8 mouse cellular contexts compared by ENCODE assay signal in the genomic region with DNA sequence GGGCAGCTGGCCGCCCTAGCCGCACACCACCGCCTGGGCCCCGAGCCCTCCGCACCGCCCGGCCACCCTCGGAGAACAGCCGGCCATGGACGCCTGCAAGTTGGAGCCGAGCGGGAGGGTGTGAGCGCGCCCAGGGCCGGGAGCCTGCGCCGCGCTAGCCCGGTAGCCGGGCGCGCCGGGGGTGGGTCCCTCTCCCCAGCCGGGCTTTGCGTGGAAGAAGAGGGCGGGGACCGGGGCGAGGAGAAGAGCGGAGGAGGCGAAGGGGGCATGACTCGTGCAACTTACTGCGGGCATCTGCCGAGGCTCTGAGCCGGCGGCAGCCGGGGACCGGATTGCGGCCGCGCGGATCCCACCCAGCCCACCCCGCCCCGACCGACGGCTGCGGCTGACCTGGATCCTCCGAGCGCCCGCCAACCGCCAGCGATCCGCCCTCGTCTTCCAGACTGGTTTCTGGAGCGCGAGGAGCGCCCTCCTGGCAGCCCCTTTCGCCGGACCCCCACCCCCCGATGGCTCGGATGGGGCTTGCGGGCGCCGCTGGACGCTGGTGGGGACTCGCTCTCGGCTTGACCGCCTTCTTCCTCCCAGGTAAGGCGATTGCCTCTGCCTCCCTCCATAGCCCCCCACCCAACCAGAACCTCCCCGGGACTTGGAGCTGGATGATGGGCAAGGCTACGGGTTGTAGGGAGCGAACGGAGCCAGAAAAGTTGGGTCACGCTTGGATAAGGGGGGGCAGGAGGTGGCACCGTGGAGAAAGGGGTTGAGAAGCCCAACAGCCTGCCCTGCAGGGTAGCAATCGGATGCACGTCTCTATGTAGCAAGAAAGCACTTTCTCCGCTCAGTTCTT. TPM values are rescaled to one million over a fixed set of nuclear protein-coding genes. Genes with fewer than 3 reads are reported as not detected.
DNase-seq lines count a peak whose midpoint lies in the region; ATAC-seq and TF ChIP-seq lines count a peak whose summit lies in the region.

No protein-coding gene starts in this region.

- no peak for TF ChIP-seq CTCF in layer of hippocampus, adult 2 months (conservative IDR thresholded peaks at IDR 0.05)

- peak overlapping the region; percentile 89 for H3K4me3 ChIP-seq in layer of hippocampus, adult 2 months
- peak overlapping the region; percentile 65 for H3K4me3 ChIP-seq in liver, embryonic 12.5 days
- peak overlapping the region; percentile 95 for H3K4me3 ChIP-seq in neural tube, embryonic 13.5 days

- 0 out of 2 replicates have a peak, but pooled peaks have one; percentile 22 for ATAC-seq in common myeloid progenitor, adult 5-6 weeks (replicated peaks; ENCODE audit: low read depth, poor library complexity, severe bottlenecking)
- peak; percentile 49 for ATAC-seq in liver, embryonic 12.5 days
- ATAC-seq in neural tube, embryonic 13.5 days (ENCODE audit: low read depth) = peak; percentile 64

- H3K4me1 ChIP-seq in liver, embryonic 12.5 days = peaks cover 30% of the 10 kb centered on the region
- H3K4me1 ChIP-seq in neural tube, embryonic 13.5 days (replicated peaks) = peaks cover 57% of the 10 kb centered on the region

- peaks cover 66% of the 10 kb centered on the region for H3K27me3 ChIP-seq in liver, embryonic 12.5 days (replicated peaks)
- 0 out of 2 replicates have a peak, but pooled peaks cover under 1% of the 10 kb centered on the region for H3K27me3 ChIP-seq in neural tube, embryonic 13.5 days

- H3K9ac ChIP-seq in liver, embryonic 12.5 days = peak overlapping the region; percentile 69
- peak overlapping the region; percentile 99 for H3K9ac ChIP-seq in neural tube, embryonic 13.5 days

- no peaks in the 10 kb centered on the region for H3K36me3 ChIP-seq in liver, embryonic 12.5 days
- no peaks in the 10 kb centered on the region for H3K36me3 ChIP-seq in neural tube, embryonic 13.5 days

- no peaks in the 10 kb centered on the region for H3K9me3 ChIP-seq in liver, embryonic 12.5 days (replicated peaks)
- H3K9me3 ChIP-seq in neural tube, embryonic 13.5 days = no peaks in the 10 kb centered on the region

- 2% methylated on average over 77 of the region's 77 CpGs for WGBS in liver, embryonic 12.5 days (ENCODE audit: insufficient replicate concordance)
- WGBS in neural tube, embryonic 13.5 days = under 1% methylated on average over 75 of the region's 77 CpGs

- peak overlapping the region; percentile 85 for H3K4me2 ChIP-seq in liver, embryonic 12.5 days
- peak overlapping the region; percentile 93 for H3K4me2 ChIP-seq in neural tube, embryonic 13.5 days

- peak overlapping the region; percentile 95 for H3K27ac ChIP-seq in layer of hippocampus, adult 2 months
- H3K27ac ChIP-seq in liver, embryonic 12.5 days = peak overlapping the region; percentile 73
- peak overlapping the region; percentile 98 for H3K27ac ChIP-seq in neural tube, embryonic 13.5 days (replicated peaks)

- no peak for DNase-seq in layer of hippocampus, adult 2 months (ENCODE audit: low spot score in 2 of 2)
- no peak for DNase-seq in layer of hippocampus, postnatal 36 days
- peak; percentile 77 for DNase-seq in Muller cell, postnatal 12 days (ENCODE audit: inconsistent ontology term)
- DNase-seq in heart, postnatal 4 days = peak; percentile 21
- DNase-seq in layer of hippocampus, postnatal 10 days (ENCODE audit: low spot score in 2 of 2) = no peak

RNA-seq across cellular contexts. Expression of gene Nectin1, which starts 0.6 kb away (rescaled TPM):
- total RNA-seq in layer of hippocampus, adult 2 months (2021) = 10 to 100 TPM; 67.2 to 72.6 TPM
- total RNA-seq in layer of hippocampus, postnatal 36 days (2021) = 10 to 100 TPM; 73.5 to 75.3 TPM
- 0.44 and 0.78 TPM in 2 replicates for total RNA-seq in common myeloid progenitor, adult 5-6 weeks (2017)
- total RNA-seq in heart, postnatal 4 days (2021) = 1 to 10 TPM; 8.3 to 8.9 TPM
- polyA plus RNA-seq in liver, embryonic 12.5 days (2016; fragmentation: Nextera tagmentation; extraction: Ambion mirVana) = 1.8 and 1.9 TPM in 2 replicates
- polyA plus RNA-seq in neural tube, embryonic 13.5 days (2015; fragmentation: Nextera tagmentation; extraction: Ambion mirVana) = 12.0 and 14.1 TPM in 2 replicates
- 100 to 1,000 TPM in 1 of 2 experiments, 10 to 100 TPM in 1; 96.1 to 106 TPM for total RNA-seq in layer of hippocampus, postnatal 10 days (2021)

Comparison
In these comparisons a context has a peak if more than half of its experiments do, and no peak if none do; other contexts are left out.
1. DNase-seq: peak in Muller cell, postnatal 12 days (single experiment) and heart, postnatal 4 days (single experiment); none in layer of hippocampus, adult 2 months (0 of 2), layer of hippocampus, postnatal 36 days (0 of 2) and layer of hippocampus, postnatal 10 days (0 of 2).
2. RNA of gene Nectin1, which starts 0.6 kb away (total RNA-seq): 96.1 to 106 TPM in layer of hippocampus, postnatal 10 days, 73.5 to 75.3 TPM in layer of hippocampus, postnatal 36 days and 67.2 to 72.6 TPM in layer of hippocampus, adult 2 months; 8.3 to 8.9 TPM in heart, postnatal 4 days and 0.44 to 0.78 TPM in common myeloid progenitor, adult 5-6 weeks; every median in the first group is over 4 times any median in the second.
3. Peak in every context shown above with its lines, with median percentiles within 50 percentile points of each other: H3K27ac ChIP-seq, H3K4me3 ChIP-seq and ATAC-seq.